Mouse (Mus musculus) lung, postnatal 14 days (tissue): ENCODE results near the gene Syn3.
"Not testable (repeated sequence)": the region's sequence is repeated elsewhere in the genome, so short reads cannot be mapped to it uniquely, and the experiment has no call there.

ENCODE experiments used
- DNase-seq: peaks from one replicate; pipeline ENCODE4 v3.0.0; 2021

Gene Syn3

DNA sequence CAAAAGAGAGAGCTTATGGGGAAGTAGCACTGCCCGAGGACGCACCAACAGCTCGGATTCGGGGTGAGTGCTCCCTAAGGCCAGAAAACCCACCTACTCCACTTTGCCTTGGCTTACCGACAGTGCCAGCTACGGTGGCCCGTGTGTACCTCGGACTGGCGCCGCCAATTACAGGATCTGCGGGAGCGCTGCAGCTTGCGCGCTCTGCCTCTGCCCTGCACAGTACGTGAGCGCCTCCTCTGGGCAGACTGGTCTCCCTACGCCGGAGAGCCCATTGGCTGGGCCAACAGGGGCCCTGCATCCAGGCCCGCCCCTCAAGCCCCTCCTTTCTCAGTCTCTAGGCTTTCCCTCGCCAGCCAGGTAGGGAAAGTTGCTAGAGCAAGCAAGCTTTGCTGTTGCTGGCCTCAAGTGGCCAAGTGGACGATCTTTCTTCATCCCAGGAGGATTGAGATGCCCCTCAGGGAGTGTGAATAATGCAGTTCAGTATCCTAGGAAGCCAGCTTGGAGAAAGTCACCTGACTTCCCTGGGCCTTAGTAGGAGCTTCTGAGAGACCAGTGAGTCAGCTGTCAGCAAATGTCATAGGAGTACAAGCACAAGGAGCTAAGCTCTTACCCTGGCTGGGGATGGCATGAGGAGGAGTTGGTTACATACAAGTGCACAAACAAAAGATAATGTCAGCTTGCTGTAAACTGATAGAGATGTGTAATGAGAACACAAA is at the start of gene Syn3:
Syn3 (minus strand) TSS at position 224 of the 719 bp plus-strand sequence.
- peak; percentile 91 for DNase-seq

DNA sequence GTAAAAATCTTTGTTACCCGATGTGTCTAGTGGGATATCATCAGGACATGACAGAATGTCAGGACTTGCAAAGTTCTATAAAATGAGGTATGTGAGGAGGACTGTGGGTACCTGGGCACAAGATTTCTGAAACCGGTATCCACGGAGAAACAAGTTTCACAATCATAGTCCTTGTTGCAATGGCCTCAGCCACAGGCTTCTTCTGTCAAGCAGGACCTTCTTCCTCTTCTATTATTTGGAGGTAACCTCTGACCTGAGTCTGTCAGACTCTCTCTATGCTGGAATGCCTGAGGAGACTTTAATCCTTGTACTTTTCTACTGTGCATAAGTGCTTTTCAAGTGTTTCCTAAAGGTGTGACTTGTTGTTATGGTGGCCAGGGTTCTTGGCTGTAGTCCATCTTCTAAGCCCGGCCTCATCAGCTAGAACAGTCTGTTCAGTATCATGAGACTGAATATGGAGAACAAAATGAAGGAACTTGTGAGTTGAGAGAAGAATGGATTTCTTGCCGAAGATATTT is 27.7 kb upstream of the Syn3 start:
- DNase-seq, result not testable (repeated sequence)

- DNase-seq, result no peak
Observed at GRCm38 (mm10) chr10:86513801-86514200, 15.1 kb upstream of the Syn3 start.

DNA sequence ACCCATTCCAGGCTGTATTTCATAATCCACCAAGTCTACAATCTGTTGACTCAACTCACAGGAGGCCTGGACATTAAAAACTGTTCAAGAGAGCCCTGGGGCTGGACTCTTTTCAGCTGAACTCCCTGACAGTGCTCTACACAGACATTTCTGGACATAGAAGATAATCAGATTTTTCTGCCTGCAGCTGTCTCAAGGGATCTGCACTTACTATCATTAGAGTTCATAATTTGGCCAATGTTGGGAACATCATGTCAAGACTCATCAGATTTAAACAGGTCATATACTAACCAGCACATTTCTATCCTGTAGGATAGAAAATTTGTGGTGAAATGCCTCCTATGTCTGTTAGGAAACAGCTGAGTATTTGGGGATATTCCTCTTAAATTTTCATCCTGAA is 12.2 kb upstream of the Syn3 start:
- DNase-seq, result no peak

- no peak for DNase-seq
Observed at GRCm38 (mm10) chr10:86502063-86502462, 3.4 kb upstream of the Syn3 start.

GRCm38 (mm10) chr10:86498051-86498672 is 534 bp downstream of the Syn3 start:
- DNase-seq, result peak; percentile 26

DNA sequence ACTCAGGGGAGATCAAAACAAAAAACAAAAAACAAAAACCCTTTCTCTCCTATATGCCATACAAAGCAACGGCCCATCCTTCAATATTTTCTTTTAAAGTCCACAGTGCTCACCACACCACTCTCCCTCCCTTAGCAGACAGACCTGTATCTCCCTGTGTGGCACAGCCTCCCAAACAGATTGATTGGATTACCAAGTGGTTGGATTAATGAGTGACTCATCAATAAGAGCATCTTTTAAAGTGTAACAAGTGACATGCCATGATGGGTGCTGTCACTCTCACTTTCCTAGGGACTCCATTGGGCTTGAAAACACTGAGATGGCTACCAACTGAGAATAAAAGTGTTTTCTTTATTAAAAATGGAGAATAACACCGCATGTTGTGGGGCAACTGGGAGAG is 2.8 kb downstream of the Syn3 start:
- DNase-seq, result no peak

- DNase-seq, result no peak
Observed at GRCm38 (mm10) chr10:86493140-86493539, 5.6 kb downstream of the Syn3 start.

DNA sequence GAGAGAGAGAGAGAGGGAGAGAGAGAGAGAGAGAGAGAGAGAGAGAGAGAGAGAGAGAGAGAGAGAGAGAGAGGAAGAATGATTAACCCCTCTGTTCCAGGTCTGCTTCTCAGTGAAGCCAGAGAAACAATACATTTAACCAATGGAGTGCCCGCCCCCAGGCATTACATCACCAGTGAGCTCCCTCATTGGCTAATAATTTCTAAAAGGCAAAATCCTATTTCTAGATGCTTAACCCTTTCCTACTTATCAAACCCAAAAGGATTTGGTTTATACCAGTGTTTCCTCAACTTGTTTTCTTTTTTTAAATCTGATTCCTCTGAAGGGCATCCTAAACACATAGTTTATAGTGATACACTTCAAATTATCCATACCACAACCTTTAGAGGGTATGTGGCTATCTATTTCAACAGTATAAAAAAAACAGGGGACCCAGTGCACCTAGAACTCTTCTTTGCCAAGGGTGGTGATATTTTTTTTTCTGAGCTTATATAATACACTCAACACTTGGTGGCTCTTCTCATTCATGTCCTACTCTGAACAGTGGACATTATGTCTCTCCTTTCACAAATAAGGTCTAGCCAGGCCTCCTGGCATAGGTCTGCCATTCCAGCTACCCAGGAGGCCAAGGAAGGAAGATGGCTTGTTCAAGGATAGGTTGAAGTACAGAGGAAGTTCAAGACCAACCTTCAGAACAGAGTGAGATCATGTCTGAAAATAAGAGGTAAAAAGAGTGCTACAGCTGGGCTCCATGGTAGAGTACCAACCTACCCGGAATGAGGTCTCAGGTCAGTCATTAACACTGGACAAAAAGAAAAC is 6.4 kb downstream of the Syn3 start:
- DNase-seq, result no peak

DNA sequence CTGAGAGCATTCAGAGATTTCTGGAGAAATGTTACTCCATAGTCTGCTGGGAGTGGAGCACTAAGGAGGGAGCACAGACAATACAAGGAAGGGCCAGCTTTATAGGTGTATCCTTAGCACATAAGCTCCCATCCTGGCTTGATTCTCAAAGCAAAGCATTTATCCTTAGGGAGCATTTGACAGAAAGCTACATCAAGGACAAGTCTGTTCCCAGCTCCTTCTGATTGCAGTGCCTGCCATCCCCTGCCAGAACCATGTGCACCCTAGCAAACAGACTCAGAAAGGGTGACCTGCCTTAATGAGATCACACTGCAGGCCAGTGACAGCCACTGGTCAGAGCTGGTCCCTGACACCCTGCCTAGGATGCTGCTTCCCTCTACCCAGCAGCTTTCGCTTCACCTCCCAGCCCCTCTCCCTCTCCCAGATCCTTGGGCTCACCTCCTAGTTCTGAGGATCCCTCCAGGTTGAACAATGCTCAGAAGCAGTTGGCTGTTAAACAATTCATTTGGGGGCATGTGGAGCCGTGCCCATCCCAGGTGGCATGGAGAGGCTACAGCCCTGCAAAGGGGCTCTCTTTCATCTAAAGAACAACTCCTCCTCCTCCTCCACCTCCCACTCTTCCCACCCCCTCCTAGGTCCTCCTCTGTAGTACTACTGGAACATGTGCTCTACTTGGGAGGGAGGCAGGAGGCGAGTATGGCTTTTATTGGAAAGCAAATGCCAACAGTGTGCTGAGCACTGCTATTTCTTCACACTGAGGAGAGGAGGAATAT is 7.2 kb downstream of the Syn3 start:
- no peak for DNase-seq

GRCm38 (mm10) chr10:86488544-86488943 is 10.2 kb downstream of the Syn3 start:
- DNase-seq, result no peak

DNA sequence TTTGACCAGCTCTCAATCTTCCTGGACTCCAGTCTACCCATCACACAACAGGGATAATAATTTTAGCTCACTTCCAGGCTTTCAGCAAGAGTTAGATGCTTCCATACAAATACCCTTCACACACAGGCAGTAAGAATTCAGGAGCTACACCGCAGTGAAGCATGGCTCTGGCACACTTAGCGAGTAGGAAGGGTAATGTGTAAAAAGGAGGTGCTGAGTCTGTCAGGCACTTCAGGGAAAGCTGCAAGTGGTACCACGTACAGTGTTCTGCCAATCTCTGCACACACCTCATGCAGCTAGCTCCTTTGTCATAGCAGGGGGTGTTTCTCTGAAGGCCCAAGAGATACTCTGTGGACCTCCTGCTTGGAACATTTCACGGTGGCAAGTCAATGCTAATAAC is 12.7 kb downstream of the Syn3 start:
- DNase-seq, result no peak

DNA sequence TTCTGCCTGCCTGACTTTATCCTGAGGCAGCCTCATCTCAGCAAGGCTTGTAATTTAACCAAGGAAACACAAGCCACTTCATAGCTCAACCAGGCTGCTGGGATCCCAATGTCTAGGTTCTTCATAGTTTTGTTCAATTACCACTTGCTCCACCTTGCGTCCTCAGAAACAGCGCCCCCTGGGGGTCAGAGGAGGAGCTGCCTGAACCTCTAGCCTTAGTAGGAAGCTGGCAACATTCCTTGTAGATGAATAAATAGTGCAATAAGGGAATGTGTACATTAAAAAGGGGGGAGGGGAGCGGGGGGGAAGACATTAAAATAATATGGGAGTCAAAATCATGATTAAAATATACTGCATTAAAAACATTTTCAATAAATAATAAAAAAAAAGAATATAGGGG is 14.7 kb downstream of the Syn3 start:
- DNase-seq, result peak; percentile 40

DNA sequence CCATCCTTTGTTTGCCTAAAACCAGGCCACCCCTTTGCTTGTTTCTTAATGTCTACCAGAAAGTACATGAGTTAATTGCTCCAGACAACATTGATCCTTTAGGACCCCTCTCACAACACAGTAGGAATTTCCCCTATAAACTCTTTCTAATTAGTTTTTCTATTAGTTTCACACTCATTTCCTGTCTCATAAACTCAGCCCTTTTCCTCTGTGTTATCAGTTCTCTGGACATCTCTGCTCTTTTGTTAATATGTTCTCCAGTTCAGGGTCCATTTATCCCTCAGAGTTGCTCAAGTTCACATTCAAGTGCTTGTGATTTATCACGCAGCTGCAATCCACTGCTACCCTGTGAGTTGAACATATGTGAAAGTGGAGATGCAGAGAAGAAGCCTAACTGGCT is 16.2 kb downstream of the Syn3 start:
- no peak for DNase-seq

GRCm38 (mm10) chr10:86480711-86481110 is 18.0 kb downstream of the Syn3 start:
- DNase-seq, result no peak

DNA sequence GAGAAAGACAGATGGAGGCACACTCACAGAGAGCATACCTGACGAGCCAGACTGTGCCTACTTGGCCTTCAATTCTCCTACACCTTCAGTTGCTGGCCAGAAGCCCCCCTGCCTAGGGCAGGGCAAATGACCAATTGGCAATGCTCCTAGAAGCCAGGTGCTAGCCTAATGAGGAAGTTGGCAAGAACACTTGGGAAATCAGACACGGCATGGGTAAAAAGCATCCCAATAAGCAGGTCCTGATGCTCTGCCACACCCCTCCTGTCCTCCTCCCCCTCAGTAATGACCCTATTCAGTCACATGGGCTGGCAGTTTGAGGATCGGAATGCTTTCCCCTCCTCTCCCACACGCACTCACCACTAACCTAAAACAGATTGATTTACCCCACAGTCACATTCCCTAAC is 19.0 kb downstream of the Syn3 start:
- no peak for DNase-seq

DNA sequence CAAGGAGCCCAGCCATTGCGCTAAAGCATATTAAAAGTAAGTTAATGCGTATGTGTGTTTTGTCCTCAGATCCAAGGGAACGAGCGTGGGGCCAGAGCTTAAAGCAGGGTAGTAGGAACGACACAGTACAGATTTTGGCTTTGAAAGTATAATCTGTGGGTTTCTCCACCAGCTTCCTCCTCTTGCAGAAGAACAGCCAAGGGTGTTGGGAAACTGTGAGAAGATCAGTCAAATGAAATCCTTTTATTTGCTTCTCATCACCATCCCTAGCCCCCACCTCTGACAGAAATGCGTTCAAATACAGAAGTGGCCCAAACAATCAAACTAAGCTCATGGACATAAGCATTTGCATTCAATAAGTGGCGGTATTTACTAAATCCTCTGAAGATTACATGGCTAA is 22.0 kb downstream of the Syn3 start:
- no peak for DNase-seq

DNA sequence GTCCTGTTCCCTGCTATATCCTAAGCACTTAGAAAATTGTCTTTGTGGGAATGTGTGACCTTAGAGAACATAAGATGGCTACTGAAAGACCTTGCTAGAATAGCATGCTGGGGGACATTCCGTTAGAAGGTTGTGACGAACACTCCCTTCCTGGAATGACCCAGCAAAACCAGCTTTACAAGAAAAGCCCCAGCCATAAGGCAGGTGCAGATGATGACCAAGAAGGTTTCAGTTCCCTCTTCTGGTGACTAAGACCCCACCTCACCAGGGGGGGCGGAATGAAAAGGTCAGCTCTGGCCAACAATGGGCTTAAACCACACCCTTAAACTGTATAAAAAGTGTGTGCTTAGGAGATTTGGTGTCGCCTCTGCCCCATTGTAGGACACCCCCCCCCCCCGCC is 23.4 kb downstream of the Syn3 start:
- DNase-seq, result no peak

DNA sequence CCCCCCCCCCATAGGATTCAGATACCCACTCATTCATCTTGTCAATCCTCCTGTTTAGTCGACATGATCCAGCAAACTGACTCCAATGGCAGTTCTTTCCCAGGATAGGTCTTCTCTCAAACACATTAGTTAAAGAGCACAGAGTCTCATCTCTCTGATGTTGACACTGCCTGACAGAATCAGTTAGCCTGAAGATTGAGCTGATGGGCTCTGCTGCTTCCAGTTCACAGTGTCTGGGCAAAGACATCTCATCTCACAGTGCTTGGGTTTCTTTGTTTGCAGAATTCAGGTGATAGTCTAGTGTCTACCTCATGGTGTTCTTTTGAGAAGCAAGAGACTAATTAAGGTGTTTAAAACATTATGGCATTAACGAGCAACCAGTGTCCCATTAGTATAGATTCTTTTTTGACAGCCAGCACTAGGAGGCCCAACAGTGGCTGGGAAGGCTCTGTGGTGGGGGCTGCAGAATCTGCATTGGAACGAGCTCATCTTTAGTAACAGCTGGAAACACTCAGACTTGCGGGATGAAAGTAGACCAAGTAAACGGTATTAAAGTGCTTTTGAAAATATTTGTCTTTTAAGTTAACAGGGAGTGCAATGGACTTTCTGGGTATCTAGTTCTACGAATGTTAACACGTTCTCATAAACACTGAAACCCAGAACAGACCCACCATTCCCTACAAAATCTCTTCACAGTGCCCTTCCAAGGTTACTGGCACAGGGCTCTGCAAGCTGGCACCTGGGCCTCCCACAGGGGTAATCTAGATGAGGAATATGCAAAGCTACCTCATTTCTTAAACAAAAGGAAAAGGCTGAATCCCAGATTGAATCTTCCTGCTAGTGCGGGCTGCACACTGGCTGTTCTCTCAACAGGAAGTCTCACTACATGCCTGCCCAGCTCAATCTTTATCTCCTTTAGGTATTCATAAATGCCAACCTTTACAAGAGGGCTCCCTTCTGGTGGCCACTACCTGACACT is 24.2 kb downstream of the Syn3 start:
- no peak for DNase-seq

- DNase-seq, result peak; percentile 52
Observed at GRCm38 (mm10) chr10:86473637-86474154, 25.0 kb downstream of the Syn3 start.
